Mouse (Mus musculus): ENCODE results near the gene Zbtb14. TPM values are rescaled to one million over a fixed set of nuclear protein-coding genes. Genes with fewer than 3 reads are reported as not detected.

The Zbtb14 gene
- polyA plus RNA-seq, 1 experiment, result 17.5 TPM

- H3K9me3 ChIP-seq (replicated peaks; ENCODE audit: control insufficient read depth, insufficient read depth, low read length, poor library complexity, severe bottlenecking), result no peaks in the 10 kb centered on the region
- H3K4me3 ChIP-seq (ENCODE audit: low read depth, low read length), result peak overlapping the region; percentile 85
- H3K27me3 ChIP-seq (ENCODE audit: control insufficient read depth, insufficient read depth, low read length, poor library complexity, severe bottlenecking), result 0 out of 2 replicates have a peak, but pooled peaks cover 2% of the 10 kb centered on the region
- TF ChIP-seq CTCF (IDR thresholded peaks at IDR 0.05; ENCODE audit: low read depth, low read length) (no peak), EP300 (IDR thresholded peaks at IDR 0.05; ENCODE audit: insufficient read depth, low read depth, low read length) (no peak), POLR2A (IDR thresholded peaks at IDR 0.05; ENCODE audit: insufficient read depth, low read length) (no peak)
- no peaks in the 10 kb centered on the region for H3K36me3 ChIP-seq (ENCODE audit: control insufficient read depth, insufficient read depth, low read length, poor library complexity, severe bottlenecking)
- no peaks in the 10 kb centered on the region for H3K4me1 ChIP-seq (ENCODE audit: control insufficient read depth, insufficient read depth, low read length)
- H3K27ac ChIP-seq (ENCODE audit: insufficient read depth, low read length), result no peak overlapping the region
- 0 out of 2 replicates have a peak overlapping the region, but pooled peaks have one; percentile 12 for H3K9ac ChIP-seq (ENCODE audit: low read depth, poor library complexity, severe bottlenecking)
Measured at GRCm38 (mm10) chr17:69438486-69438885, 55.6 kb downstream of the Zbtb14 start.

DNA sequence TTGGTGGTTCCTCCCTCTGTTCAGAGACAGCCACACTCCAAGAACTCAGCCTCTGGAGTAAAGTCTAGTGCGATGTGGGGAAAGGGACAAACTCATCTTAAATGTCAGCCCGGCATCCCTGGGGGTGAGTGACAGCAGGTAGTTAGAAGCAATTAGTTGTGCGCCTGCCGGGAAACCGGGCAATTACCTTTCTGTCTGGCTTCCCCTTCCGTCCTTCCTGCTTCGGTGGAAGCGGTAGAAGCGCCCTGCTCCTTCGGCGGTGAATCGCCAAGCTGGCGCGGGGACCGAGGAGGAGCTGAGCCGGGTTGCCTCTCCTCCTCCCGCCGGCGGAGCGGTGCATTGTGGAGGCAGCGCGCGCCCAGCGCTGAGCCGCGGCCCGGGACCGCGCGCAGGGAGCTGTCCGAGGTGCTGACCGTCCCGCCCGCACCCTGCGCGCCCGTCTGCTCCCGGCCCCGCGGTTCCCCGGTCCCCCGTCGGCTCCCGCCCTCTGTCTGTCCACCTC lies 56.2 kb downstream of the Zbtb14 start, which contains the start of gene Akain1:
TSS of gene Akain1 (plus strand) at position 337 of the 502 bp plus-strand sequence.
- no peaks in the 10 kb centered on the region for H3K4me1 ChIP-seq (ENCODE audit: control insufficient read depth, insufficient read depth, low read length)
- no peaks in the 10 kb centered on the region for H3K36me3 ChIP-seq (ENCODE audit: control insufficient read depth, insufficient read depth, low read length, poor library complexity, severe bottlenecking)
- TF ChIP-seq EP300 (IDR thresholded peaks at IDR 0.05; ENCODE audit: insufficient read depth, low read depth, low read length) (no peak), CTCF (IDR thresholded peaks at IDR 0.05; ENCODE audit: low read depth, low read length) (no peak), POLR2A (IDR thresholded peaks at IDR 0.05; ENCODE audit: insufficient read depth, low read length) (no peak)
- no peak within 1 kb of the TSS for H3K27ac ChIP-seq (ENCODE audit: insufficient read depth, low read length)
- H3K9ac ChIP-seq (ENCODE audit: low read depth, poor library complexity, severe bottlenecking), result peak within 1 kb of the TSS; percentile 34
- H3K4me3 ChIP-seq (ENCODE audit: low read depth, low read length), result peak within 1 kb of the TSS; percentile 85
- H3K27me3 ChIP-seq (ENCODE audit: control insufficient read depth, insufficient read depth, low read length, poor library complexity, severe bottlenecking), result 0 out of 2 replicates have a peak, but pooled peaks cover 2% of the 10 kb centered on the region
- H3K9me3 ChIP-seq (replicated peaks; ENCODE audit: control insufficient read depth, insufficient read depth, low read length, poor library complexity, severe bottlenecking), result no peaks in the 10 kb centered on the region

DNA sequence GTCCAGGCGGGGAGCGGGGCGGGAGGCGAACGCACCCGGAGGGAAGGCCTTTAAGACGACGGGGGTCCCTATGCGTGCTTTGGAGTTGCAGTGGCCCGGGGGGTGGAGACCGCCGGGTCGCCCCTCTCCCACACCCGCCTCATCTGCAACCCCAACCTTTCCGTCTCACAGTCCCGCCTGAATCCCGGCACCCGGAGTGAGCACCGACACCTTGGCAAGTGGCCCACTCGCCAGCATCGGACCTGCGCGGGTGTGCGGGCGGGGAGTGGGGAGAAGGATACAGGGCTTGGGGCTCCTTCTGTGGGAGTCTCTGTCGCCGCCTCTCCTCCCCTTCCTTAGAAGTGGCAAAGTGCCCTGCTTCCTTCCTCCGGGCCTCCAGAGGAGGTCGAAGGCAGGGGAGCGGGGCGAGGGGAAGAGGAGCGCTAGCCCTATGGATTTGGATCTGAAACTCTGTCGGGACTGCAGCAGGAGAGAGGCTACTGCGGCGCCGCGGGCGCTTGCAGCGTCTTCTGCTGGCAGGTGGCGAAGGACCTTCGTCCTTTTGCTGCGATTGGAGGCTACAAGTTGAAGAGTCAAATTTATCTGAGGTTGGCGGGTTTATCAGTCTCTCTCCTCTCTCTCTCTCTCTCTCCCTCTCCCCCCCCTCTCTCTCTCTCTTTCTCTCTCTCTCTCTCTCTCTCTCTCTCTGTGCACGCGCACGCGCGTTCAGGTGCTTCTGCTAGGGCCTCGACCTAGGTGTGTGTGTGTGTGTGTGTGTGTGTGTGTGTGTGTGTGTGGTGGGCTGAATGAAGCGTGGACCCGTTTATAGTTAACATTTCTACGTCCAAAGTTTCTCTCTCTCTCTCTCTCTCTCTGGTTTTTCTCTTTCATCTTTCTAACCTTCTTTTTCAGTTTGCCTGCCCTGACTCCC lies 57.0 kb downstream of the Zbtb14 start:
- peak overlapping the region; percentile 34 for H3K9ac ChIP-seq (ENCODE audit: low read depth, poor library complexity, severe bottlenecking)
- no peaks in the 10 kb centered on the region for H3K9me3 ChIP-seq (replicated peaks; ENCODE audit: control insufficient read depth, insufficient read depth, low read length, poor library complexity, severe bottlenecking)
- no peak for TF ChIP-seq EP300 (IDR thresholded peaks at IDR 0.05; ENCODE audit: insufficient read depth, low read depth, low read length)
- TF ChIP-seq CTCF (IDR thresholded peaks at IDR 0.05; ENCODE audit: low read depth, low read length), result no peak
- TF ChIP-seq POLR2A (IDR thresholded peaks at IDR 0.05; ENCODE audit: insufficient read depth, low read length), result no peak
- no peak overlapping the region for H3K27ac ChIP-seq (ENCODE audit: insufficient read depth, low read length)
- 0 out of 2 replicates have a peak, but pooled peaks cover 2% of the 10 kb centered on the region for H3K27me3 ChIP-seq (ENCODE audit: control insufficient read depth, insufficient read depth, low read length, poor library complexity, severe bottlenecking)
- H3K4me1 ChIP-seq (ENCODE audit: control insufficient read depth, insufficient read depth, low read length), result no peaks in the 10 kb centered on the region
- H3K4me3 ChIP-seq (ENCODE audit: low read depth, low read length), result peak overlapping the region; percentile 78
- no peaks in the 10 kb centered on the region for H3K36me3 ChIP-seq (ENCODE audit: control insufficient read depth, insufficient read depth, low read length, poor library complexity, severe bottlenecking)

Other genes with a start within 250 kb of the Zbtb14 start
- gene Akain1, start 56.3 kb downstream of the Zbtb14 start, polyA plus RNA-seq (2011; ENCODE audit: insufficient read depth, insufficient read length, low read depth, missing spikeins), result not detected in 2 replicates

Measured in ES-Bruce4 (cell line).